Mouse (Mus musculus): ENCODE measurements around the gene Mtf1. TPM values are rescaled to one million over a fixed set of nuclear protein-coding genes. Genes with fewer than 3 reads are reported as not detected.

Gene Mtf1
- polyA plus RNA-seq, 1 experiment from 2014 or later: 10.3 TPM

DNA sequence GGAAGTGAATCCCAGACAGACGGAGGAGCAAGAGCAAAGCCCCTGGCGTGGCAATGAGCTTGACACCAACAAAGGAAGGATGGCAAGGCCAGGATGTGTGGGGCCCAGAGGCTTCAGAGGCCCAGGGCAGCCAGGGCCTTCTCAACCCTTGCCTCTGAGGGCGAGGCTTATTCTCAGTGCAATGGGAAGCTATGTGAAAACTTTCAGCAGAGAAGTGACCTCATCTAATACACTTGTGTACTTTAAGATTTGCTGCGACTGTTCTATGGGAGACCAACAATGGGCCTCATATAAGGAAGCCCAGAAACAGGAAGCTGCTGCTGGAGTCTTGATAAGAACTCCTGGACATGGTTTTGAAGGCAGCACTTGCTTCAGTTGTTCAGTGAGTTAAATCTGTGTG, 29.8 kb upstream of the Mtf1 start:
- Histone ChIP-seq H3K4me1 (peaks cover 45% of the 10 kb centered on the region), H3K27me3 (replicated peaks) (no peaks in the 10 kb centered on the region), H3K9ac (peak overlapping the region; percentile 55; the same call in 1 of the 2 replicates), H3K36me3 (0 out of 2 replicates have a peak, but pooled peaks cover 3% of the 10 kb centered on the region), H3K9me3 (no peaks in the 10 kb centered on the region), H3K4me3 (no peak overlapping the region), H3K27ac (replicated peaks) (peak overlapping the region; percentile 86), H3K4me2 (no peak overlapping the region)
- ATAC-seq (ENCODE audit: extremely low read depth, insufficient number of reproducible peaks, low FRiP score, low TSS enrichment): peak; percentile 63; the same call in 1 of the 2 replicates
- WGBS: 33% methylated on average over 4 of the region's 4 CpGs

DNA sequence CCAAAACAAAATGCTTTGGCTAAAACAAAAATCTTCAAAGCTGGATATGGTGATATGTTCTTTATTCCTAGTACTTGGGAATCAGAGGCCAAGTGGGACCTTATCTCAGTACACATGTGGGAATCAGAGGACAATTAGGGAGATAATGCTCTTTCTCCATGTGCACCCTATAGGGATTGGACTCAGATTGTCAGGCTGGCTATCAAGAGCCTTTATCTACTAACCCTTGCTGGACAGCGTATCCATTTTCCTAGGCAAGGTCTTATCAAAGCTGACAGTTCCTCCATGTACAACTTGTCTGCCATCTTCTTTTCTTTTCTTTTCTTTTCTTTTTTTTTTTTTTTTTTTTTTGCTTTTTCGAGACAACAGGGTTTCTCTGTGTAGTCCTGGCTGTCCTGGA, 28.5 kb upstream of the Mtf1 start:
- no peak for ATAC-seq (ENCODE audit: extremely low read depth, insufficient number of reproducible peaks, low FRiP score, low TSS enrichment)
- H3K27ac ChIP-seq (replicated peaks): peak overlapping the region; percentile 86
- no peaks in the 10 kb centered on the region for H3K9me3 ChIP-seq
- no peak overlapping the region for H3K4me2 ChIP-seq
- H3K36me3 ChIP-seq: peaks cover 3% of the 10 kb centered on the region; the same call in 1 of the 2 replicates
- no peak overlapping the region for H3K4me3 ChIP-seq
- no peak overlapping the region for H3K9ac ChIP-seq
- H3K27me3 ChIP-seq (replicated peaks): no peaks in the 10 kb centered on the region
- WGBS: 53% methylated on average over 2 of the region's 2 CpGs
- H3K4me1 ChIP-seq: peaks cover 45% of the 10 kb centered on the region

DNA sequence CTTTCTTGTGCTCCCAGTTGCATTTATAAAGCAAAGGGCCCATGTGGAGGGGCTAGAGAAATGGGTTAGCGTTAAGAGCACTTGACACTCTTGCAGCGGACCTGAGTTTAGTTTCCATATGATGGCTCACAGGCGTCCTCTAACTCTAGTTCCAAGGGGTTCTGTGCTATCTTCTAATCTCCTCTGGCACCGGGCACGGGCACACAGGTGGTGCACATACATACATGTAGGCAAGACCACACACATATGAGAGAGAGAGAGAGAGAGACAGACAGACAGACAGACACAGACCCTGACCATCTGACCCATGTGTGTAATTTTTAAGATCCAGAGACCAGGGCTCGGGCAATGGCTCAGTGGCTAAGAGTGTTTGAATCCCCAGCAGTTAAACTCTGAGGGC, 27.9 kb upstream of the Mtf1 start:
- Histone ChIP-seq H3K9ac (no peak overlapping the region), H3K27ac (replicated peaks) (0 out of 2 replicates have a peak overlapping the region, but pooled peaks have one; percentile 15), H3K9me3 (no peaks in the 10 kb centered on the region), H3K36me3 (peaks cover 8% of the 10 kb centered on the region), H3K27me3 (replicated peaks) (no peaks in the 10 kb centered on the region), H3K4me1 (peaks cover 42% of the 10 kb centered on the region), H3K4me2 (no peak overlapping the region), H3K4me3 (no peak overlapping the region)
- ATAC-seq (ENCODE audit: extremely low read depth, insufficient number of reproducible peaks, low FRiP score, low TSS enrichment): no peak
- 80% methylated on average over 6 of the region's 6 CpGs for WGBS

DNA sequence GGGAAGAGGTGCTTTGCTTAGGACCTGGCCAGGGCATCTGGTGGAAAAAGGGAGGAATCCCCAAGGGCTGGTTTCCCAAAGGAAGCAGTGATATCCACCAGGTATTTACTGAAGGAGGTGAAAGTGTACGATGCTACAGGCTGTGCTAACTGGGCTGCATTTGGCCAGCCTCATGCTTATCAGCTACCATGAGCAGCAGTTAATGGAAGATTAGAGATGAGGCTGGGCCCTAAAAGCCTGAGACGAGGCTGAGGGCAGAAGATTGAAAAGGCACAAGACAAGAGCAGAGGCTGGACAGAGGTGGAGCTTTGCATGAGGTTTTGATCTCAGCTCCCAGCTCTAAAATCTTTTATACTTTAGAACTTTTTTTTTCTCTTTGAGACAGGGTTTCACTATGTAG, 27.5 kb upstream of the Mtf1 start:
- H3K4me1 ChIP-seq: peaks cover 38% of the 10 kb centered on the region
- H3K27me3 ChIP-seq (replicated peaks): no peaks in the 10 kb centered on the region
- no peak overlapping the region for H3K4me3 ChIP-seq
- WGBS: 16% methylated on average over 2 of the region's 2 CpGs
- 0 out of 2 replicates have a peak overlapping the region, but pooled peaks have one; percentile 15 for H3K27ac ChIP-seq (replicated peaks)
- H3K36me3 ChIP-seq: peaks cover 10% of the 10 kb centered on the region
- ATAC-seq (ENCODE audit: extremely low read depth, insufficient number of reproducible peaks, low FRiP score, low TSS enrichment): no peak
- H3K4me2 ChIP-seq: no peak overlapping the region
- H3K9me3 ChIP-seq: no peaks in the 10 kb centered on the region
- no peak overlapping the region for H3K9ac ChIP-seq

DNA sequence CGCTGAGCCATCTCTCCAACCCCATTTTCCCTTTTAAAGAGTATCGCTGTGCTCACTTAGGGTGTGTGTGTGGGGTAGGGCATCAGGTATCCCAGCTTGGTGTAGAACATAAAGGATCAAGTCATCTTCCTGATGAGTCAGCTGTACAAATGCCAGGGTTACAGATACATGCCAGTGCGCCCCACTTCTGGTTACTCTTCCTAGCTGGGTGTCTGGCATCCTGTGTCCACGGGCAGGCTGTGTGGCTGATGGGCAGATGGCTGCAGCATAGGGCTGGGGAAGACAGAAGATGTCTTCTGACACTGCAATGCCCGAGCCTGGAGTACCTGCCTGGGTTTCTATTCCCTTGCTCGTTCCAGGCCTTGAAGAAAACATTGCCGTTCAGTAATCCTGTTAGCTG, 20.5 kb upstream of the Mtf1 start:
- no peak for ATAC-seq (ENCODE audit: extremely low read depth, insufficient number of reproducible peaks, low FRiP score, low TSS enrichment)
- Histone ChIP-seq H3K4me3 (no peak overlapping the region), H3K9me3 (no peaks in the 10 kb centered on the region), H3K27ac (replicated peaks) (no peak overlapping the region), H3K27me3 (replicated peaks) (no peaks in the 10 kb centered on the region), H3K36me3 (peaks cover 77% of the 10 kb centered on the region), H3K4me1 (no peaks in the 10 kb centered on the region), H3K4me2 (no peak overlapping the region), H3K9ac (no peak overlapping the region)
- 91% methylated on average over 7 of the region's 7 CpGs for WGBS

DNA sequence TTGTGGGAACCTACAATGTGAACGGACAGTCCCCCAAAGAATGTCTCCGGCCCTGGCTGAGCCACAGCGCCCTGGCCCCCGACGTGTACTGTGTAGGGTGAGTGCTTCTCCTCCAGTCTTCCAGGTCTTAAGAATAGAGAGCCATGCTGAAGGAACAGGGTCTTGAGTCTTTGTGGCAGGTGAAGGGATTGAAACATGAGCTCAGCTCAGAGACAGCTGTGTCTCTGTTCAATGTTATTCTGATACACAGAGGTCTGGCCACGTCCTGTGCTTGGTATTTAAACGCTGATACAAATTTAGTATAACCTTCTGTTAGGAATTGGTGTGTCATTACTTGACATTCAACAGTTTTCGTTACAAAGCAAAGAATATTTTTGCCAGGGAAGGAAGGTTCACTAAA, 19.5 kb upstream of the Mtf1 start:
- ATAC-seq (ENCODE audit: extremely low read depth, insufficient number of reproducible peaks, low FRiP score, low TSS enrichment): no peak
- no peak overlapping the region for H3K27ac ChIP-seq (replicated peaks)

DNA sequence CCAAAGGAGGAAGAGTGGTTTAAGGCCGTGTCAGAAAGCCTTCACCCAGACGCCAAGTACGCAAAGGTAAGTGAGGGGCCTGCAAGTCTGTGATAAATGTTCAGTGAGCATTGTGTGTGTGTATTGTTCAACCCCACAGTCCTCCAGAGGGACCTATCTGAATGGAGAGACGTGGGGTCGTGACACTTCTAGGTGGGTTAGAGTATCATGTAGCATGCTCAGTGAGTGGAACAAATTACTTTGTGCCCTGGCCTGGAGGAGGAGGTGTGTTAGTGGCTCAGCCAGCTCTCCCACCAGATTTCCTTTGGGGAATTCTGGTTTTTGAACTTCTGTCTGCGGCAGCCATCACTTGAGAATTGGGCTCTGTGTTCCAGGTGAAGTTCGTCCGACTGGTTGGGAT, 18.0 kb upstream of the Mtf1 start:
- Histone ChIP-seq H3K27ac (replicated peaks) (no peak overlapping the region), H3K9me3 (no peaks in the 10 kb centered on the region), H3K4me2 (no peak overlapping the region), H3K36me3 (peaks cover 95% of the 10 kb centered on the region), H3K9ac (no peak overlapping the region), H3K4me3 (no peak overlapping the region), H3K4me1 (no peaks in the 10 kb centered on the region), H3K27me3 (replicated peaks) (no peaks in the 10 kb centered on the region)
- 86% methylated on average over 8 of the region's 8 CpGs for WGBS
- no peak for ATAC-seq (ENCODE audit: extremely low read depth, insufficient number of reproducible peaks, low FRiP score, low TSS enrichment)

More for the DNA sequence above, 19.5 kb upstream of the Mtf1 start:
- H3K9me3 ChIP-seq: no peaks in the 10 kb centered on the region
- peaks cover 87% of the 10 kb centered on the region for H3K36me3 ChIP-seq
- no peaks in the 10 kb centered on the region for H3K4me1 ChIP-seq
- no peak overlapping the region for H3K9ac ChIP-seq
- H3K4me2 ChIP-seq: no peak overlapping the region
- no peak overlapping the region for H3K4me3 ChIP-seq
- WGBS: 85% methylated on average over 8 of the region's 8 CpGs
- H3K27me3 ChIP-seq (replicated peaks): no peaks in the 10 kb centered on the region

DNA sequence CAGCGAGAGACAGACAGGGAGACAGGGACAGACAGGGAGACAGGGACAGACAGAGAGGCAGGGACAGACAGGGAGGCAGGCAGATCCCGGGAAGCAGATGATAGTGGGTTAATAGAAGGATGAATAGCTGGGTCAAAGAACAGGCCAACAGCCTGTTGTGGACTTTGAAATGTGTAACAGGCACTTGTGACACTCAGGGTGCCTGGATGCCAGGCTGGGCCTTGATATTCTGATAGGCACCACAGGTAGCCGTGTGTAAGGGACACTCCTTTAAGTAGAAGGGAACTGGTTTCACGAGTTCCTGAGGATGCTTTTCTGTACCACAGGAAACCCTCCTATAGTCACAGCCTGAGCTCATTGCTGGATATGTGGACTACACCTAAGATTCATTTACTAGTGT, 11.9 kb upstream of the Mtf1 start:
- ATAC-seq (ENCODE audit: extremely low read depth, insufficient number of reproducible peaks, low FRiP score, low TSS enrichment): no peak
- WGBS: 59% methylated on average over 4 of the region's 4 CpGs
- Histone ChIP-seq H3K4me2 (no peak overlapping the region), H3K9me3 (no peaks in the 10 kb centered on the region), H3K9ac (no peak overlapping the region), H3K27me3 (replicated peaks) (no peaks in the 10 kb centered on the region), H3K4me1 (no peaks in the 10 kb centered on the region), H3K27ac (replicated peaks) (no peak overlapping the region), H3K4me3 (no peak overlapping the region), H3K36me3 (peaks cover 97% of the 10 kb centered on the region)

DNA sequence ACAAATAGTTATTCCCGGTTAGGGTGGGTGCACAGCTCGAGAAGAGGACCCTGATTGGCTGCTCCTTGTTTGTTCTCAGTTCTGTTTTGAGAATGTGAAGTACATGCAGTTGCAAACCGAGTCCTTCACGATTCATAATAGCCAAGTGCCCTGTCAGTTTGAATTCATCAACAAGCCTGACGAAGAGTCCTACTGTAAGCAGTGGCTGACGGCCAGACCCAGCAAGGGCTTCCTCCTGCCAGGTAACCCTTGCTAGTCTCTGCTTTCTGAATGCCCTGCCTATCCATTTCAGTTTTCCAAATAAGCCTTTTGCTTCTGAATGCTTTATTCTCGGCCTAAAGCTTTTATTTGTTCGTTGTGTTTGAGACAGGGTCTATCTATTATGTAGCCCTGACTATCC, 9.8 kb upstream of the Mtf1 start:
- ATAC-seq (ENCODE audit: extremely low read depth, insufficient number of reproducible peaks, low FRiP score, low TSS enrichment): no peak
- 81% methylated on average over 8 of the region's 8 CpGs for WGBS
- no peak overlapping the region for H3K9ac ChIP-seq

DNA sequence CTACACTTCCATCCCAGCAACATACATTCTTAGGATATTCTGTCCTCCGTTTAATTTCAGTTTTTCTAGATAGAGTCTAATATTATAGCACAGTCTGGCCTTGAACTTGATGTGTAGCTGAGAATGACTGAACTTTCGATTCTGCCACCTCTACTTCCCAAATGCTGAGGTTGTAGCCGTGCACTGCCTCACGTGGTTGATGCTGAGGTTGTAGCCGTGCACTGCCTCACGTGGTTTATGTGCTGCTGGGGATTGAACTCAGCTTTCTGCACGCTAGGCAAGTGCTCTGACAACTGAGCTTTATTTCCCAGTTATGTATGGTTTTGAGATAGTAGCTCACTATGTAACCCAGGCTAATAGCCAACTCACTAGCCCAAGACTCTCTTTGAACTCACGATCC, 5.8 kb upstream of the Mtf1 start:
- H3K4me3 ChIP-seq: no peak overlapping the region
- WGBS: 86% methylated on average over 8 of the region's 8 CpGs

More for the DNA sequence above, 9.8 kb upstream of the Mtf1 start:
- Histone ChIP-seq H3K4me2 (no peak overlapping the region), H3K4me3 (no peak overlapping the region), H3K36me3 (peaks cover 95% of the 10 kb centered on the region), H3K4me1 (no peaks in the 10 kb centered on the region), H3K27ac (replicated peaks) (no peak overlapping the region), H3K27me3 (replicated peaks) (no peaks in the 10 kb centered on the region), H3K9me3 (no peaks in the 10 kb centered on the region)

DNA sequence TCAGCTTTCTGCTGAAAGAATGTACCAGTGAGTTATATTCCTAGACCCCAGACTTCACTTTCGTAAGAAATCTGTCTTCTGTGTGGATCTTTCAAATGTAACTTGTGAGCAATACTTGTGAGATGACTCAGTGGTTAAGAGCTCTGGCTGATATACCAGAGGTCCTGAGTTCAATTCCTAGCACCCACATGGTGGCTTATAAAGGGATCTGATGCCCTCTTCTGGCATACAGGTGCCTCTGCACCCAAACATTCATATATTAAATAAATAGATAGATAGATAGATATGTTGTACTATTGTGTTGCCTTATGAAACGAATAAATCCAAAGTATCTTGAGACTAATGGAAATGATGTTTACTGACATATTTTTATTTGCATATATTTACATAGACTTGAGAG, 5.0 kb upstream of the Mtf1 start:
- H3K4me1 ChIP-seq: no peaks in the 10 kb centered on the region
- H3K36me3 ChIP-seq: peaks cover 76% of the 10 kb centered on the region
- H3K9ac ChIP-seq: no peak overlapping the region
- no peak overlapping the region for H3K4me3 ChIP-seq
- no peak for ATAC-seq (ENCODE audit: extremely low read depth, insufficient number of reproducible peaks, low FRiP score, low TSS enrichment)
- no peak overlapping the region for H3K4me2 ChIP-seq
- no peaks in the 10 kb centered on the region for H3K27me3 ChIP-seq (replicated peaks)
- H3K27ac ChIP-seq (replicated peaks): no peak overlapping the region
- 86% methylated on average over 2 of the region's 2 CpGs for WGBS
- no peaks in the 10 kb centered on the region for H3K9me3 ChIP-seq

More for the DNA sequence above, 5.8 kb upstream of the Mtf1 start:
- Histone ChIP-seq H3K4me2 (no peak overlapping the region), H3K9me3 (no peaks in the 10 kb centered on the region), H3K4me1 (no peaks in the 10 kb centered on the region), H3K27me3 (replicated peaks) (no peaks in the 10 kb centered on the region), H3K36me3 (peaks cover 84% of the 10 kb centered on the region), H3K9ac (no peak overlapping the region), H3K27ac (replicated peaks) (no peak overlapping the region)
- ATAC-seq (ENCODE audit: extremely low read depth, insufficient number of reproducible peaks, low FRiP score, low TSS enrichment): no peak

Data from heart, embryonic 13.5 days (tissue).